11 mouse cellular contexts compared by ENCODE assay signal in genomic region chr5:137029273-137029585, GRCm38 (mm10). TPM values are rescaled to one million over a fixed set of nuclear protein-coding genes. Genes with fewer than 3 reads are reported as not detected.
A peak's percentile ranks its signal among the peaks of the same experiment; 100 is the strongest.
DNase-seq lines count a peak whose midpoint lies in the region; ATAC-seq lines count a peak whose summit lies in the region.
"Had no signal": no experiment of that assay in that cellular context is flagged by ENCODE, and none has a peak within 500 bp of the region (broad histone marks: within the 10 kb centered on the region; RNA-seq: fewer than 3 reads in every experiment).

No protein-coding gene starts in this region.

- no peaks in the 10 kb centered on the region for H3K36me3 ChIP-seq in liver, embryonic 11.5 days (ENCODE audit: control insufficient read depth, insufficient read depth, low read length)
- H3K36me3 ChIP-seq in embryonic facial prominence, embryonic 13.5 days, result no peaks in the 10 kb centered on the region
- no peaks in the 10 kb centered on the region for H3K36me3 ChIP-seq in intestine, embryonic 15.5 days
- H3K36me3 ChIP-seq in neural tube, embryonic 12.5 days, result no peaks in the 10 kb centered on the region

- H3K27ac ChIP-seq in liver, embryonic 11.5 days (ENCODE audit: low read depth, low read length), result no peak overlapping the region
- H3K27ac ChIP-seq in embryonic facial prominence, embryonic 13.5 days, result no peak overlapping the region
- H3K27ac ChIP-seq in intestine, embryonic 15.5 days, result no peak overlapping the region
- H3K27ac ChIP-seq in neural tube, embryonic 12.5 days, result no peak overlapping the region

- DNase-seq in liver, embryonic 11.5 days (ENCODE audit: low spot score), result no peak
- no peak for DNase-seq in liver
- no peak for DNase-seq in cerebellum, adult 11-12 months
- DNase-seq in Muller cell, postnatal 12 days (ENCODE audit: inconsistent ontology term), result no peak
- DNase-seq: thymus, postnatal 25 days had no signal

- no peak for ATAC-seq in liver, embryonic 11.5 days (replicated peaks; ENCODE audit: low FRiP score)
- ATAC-seq in embryonic facial prominence, embryonic 13.5 days (ENCODE audit: insufficient number of reproducible peaks, insufficient read depth, low FRiP score, low TSS enrichment, low read depth), result no peak
- no peak for ATAC-seq in intestine, embryonic 15.5 days
- no peak for ATAC-seq in neural tube, embryonic 12.5 days (ENCODE audit: low FRiP score, low read depth)
- no peak for ATAC-seq in frontal cortex, adult (ENCODE audit: low TSS enrichment)

- peak overlapping the region; percentile 80 for H3K4me2 ChIP-seq in liver, embryonic 11.5 days
- peak overlapping the region; percentile 65 for H3K4me2 ChIP-seq in embryonic facial prominence, embryonic 13.5 days
- H3K4me2 ChIP-seq in intestine, embryonic 15.5 days (replicated peaks), result peak overlapping the region; percentile 71
- peak overlapping the region; percentile 98 for H3K4me2 ChIP-seq in neural tube, embryonic 12.5 days (replicated peaks)

- peaks cover 23% of the 10 kb centered on the region for H3K4me1 ChIP-seq in liver, embryonic 11.5 days (replicated peaks; ENCODE audit: control insufficient read depth, insufficient read depth, low read length)
- peaks cover 41% of the 10 kb centered on the region for H3K4me1 ChIP-seq in embryonic facial prominence, embryonic 13.5 days
- peaks cover 34% of the 10 kb centered on the region for H3K4me1 ChIP-seq in intestine, embryonic 15.5 days (replicated peaks)
- H3K4me1 ChIP-seq in neural tube, embryonic 12.5 days, result peaks cover 36% of the 10 kb centered on the region

- no peaks in the 10 kb centered on the region for H3K9me3 ChIP-seq in liver, embryonic 11.5 days (ENCODE audit: control insufficient read depth, low read length)
- H3K9me3 ChIP-seq in embryonic facial prominence, embryonic 13.5 days, result no peaks in the 10 kb centered on the region
- no peaks in the 10 kb centered on the region for H3K9me3 ChIP-seq in intestine, embryonic 15.5 days
- H3K9me3 ChIP-seq in neural tube, embryonic 12.5 days, result no peaks in the 10 kb centered on the region

- peaks cover 84% of the 10 kb centered on the region for H3K27me3 ChIP-seq in liver, embryonic 11.5 days (replicated peaks; ENCODE audit: control insufficient read depth, insufficient read depth, low read length)
- H3K27me3 ChIP-seq in embryonic facial prominence, embryonic 13.5 days, result peaks cover 94% of the 10 kb centered on the region
- peaks cover 75% of the 10 kb centered on the region for H3K27me3 ChIP-seq in intestine, embryonic 15.5 days (replicated peaks)
- peaks cover 79% of the 10 kb centered on the region for H3K27me3 ChIP-seq in neural tube, embryonic 12.5 days (replicated peaks)
- H3K27me3 ChIP-seq: Patski had no signal

- WGBS in liver, embryonic 11.5 days, result 3% methylated on average over 8 of the region's 8 CpGs
- WGBS in embryonic facial prominence, embryonic 13.5 days, result 2% methylated on average over 8 of the region's 8 CpGs
- under 1% methylated on average over 8 of the region's 8 CpGs for WGBS in intestine, embryonic 15.5 days
- 2% methylated on average over 8 of the region's 8 CpGs for WGBS in neural tube, embryonic 12.5 days

- no peak overlapping the region for H3K9ac ChIP-seq in liver, embryonic 11.5 days (ENCODE audit: low read depth, low read length)
- no peak overlapping the region for H3K9ac ChIP-seq in embryonic facial prominence, embryonic 13.5 days
- no peak overlapping the region; the same call in 1 of the 2 replicates for H3K9ac ChIP-seq in intestine, embryonic 15.5 days
- H3K9ac ChIP-seq in neural tube, embryonic 12.5 days, result no peak overlapping the region

- peak overlapping the region; percentile 46 for H3K4me3 ChIP-seq in liver, embryonic 11.5 days (ENCODE audit: low read depth, low read length)
- peak overlapping the region; percentile 38 for H3K4me3 ChIP-seq in embryonic facial prominence, embryonic 13.5 days
- H3K4me3 ChIP-seq in intestine, embryonic 15.5 days (replicated peaks), result peak overlapping the region; percentile 30
- H3K4me3 ChIP-seq in neural tube, embryonic 12.5 days, result peak overlapping the region; percentile 35

RNA-seq across cellular contexts. Expression of gene Vgf, which starts 3.0 kb away (rescaled TPM):
- polyA plus RNA-seq in liver, embryonic 11.5 days (2014; fragmentation: Nextera tagmentation; extraction: Ambion mirVana), result 0.07 TPM in 1 of 2 replicates, not detected in the other
- polyA plus RNA-seq in embryonic facial prominence, embryonic 13.5 days (2015; fragmentation: Nextera tagmentation; extraction: Ambion mirVana), result 0.12 and 0.13 TPM in 2 replicates
- polyA plus RNA-seq in intestine, embryonic 15.5 days (2015; fragmentation: Nextera tagmentation; extraction: Ambion mirVana), result 0.66 and 0.85 TPM in 2 replicates
- 3.6 and 4.5 TPM in 2 replicates for polyA plus RNA-seq in neural tube, embryonic 12.5 days (2016; fragmentation: Nextera tagmentation; extraction: Ambion mirVana)
- polyA plus RNA-seq: gonadal fat pad, adult 2 months had no signal

RNA-seq across cellular contexts. Expression of gene Ap1s1, which starts 16.7 kb away (rescaled TPM):
- polyA plus RNA-seq in liver, embryonic 11.5 days (2014; fragmentation: Nextera tagmentation; extraction: Ambion mirVana), result 163 and 175 TPM in 2 replicates
- polyA plus RNA-seq in embryonic facial prominence, embryonic 13.5 days (2015; fragmentation: Nextera tagmentation; extraction: Ambion mirVana), result 187 TPM in 2 replicates
- polyA plus RNA-seq in intestine, embryonic 15.5 days (2015; fragmentation: Nextera tagmentation; extraction: Ambion mirVana), result 230 and 242 TPM in 2 replicates
- 193 and 198 TPM in 2 replicates for polyA plus RNA-seq in neural tube, embryonic 12.5 days (2016; fragmentation: Nextera tagmentation; extraction: Ambion mirVana)

RNA-seq across cellular contexts. Expression of gene Znhit1, which starts 41.4 kb away (rescaled TPM):
- polyA plus RNA-seq in liver, embryonic 11.5 days (2014; fragmentation: Nextera tagmentation; extraction: Ambion mirVana), result 93.8 and 97.2 TPM in 2 replicates
- 117 and 124 TPM in 2 replicates for polyA plus RNA-seq in embryonic facial prominence, embryonic 13.5 days (2015; fragmentation: Nextera tagmentation; extraction: Ambion mirVana)
- polyA plus RNA-seq in intestine, embryonic 15.5 days (2015; fragmentation: Nextera tagmentation; extraction: Ambion mirVana), result 99.9 and 111 TPM in 2 replicates
- 103 and 109 TPM in 2 replicates for polyA plus RNA-seq in neural tube, embryonic 12.5 days (2016; fragmentation: Nextera tagmentation; extraction: Ambion mirVana)

RNA-seq across cellular contexts. Expression of gene Plod3, which starts 42.4 kb away (rescaled TPM):
- polyA plus RNA-seq in liver, embryonic 11.5 days (2014; fragmentation: Nextera tagmentation; extraction: Ambion mirVana), result 28.7 and 29.2 TPM in 2 replicates
- polyA plus RNA-seq in embryonic facial prominence, embryonic 13.5 days (2015; fragmentation: Nextera tagmentation; extraction: Ambion mirVana), result 49.0 and 62.4 TPM in 2 replicates
- 41.1 and 42.8 TPM in 2 replicates for polyA plus RNA-seq in intestine, embryonic 15.5 days (2015; fragmentation: Nextera tagmentation; extraction: Ambion mirVana)
- 38.4 and 39.8 TPM in 2 replicates for polyA plus RNA-seq in neural tube, embryonic 12.5 days (2016; fragmentation: Nextera tagmentation; extraction: Ambion mirVana)

RNA-seq across cellular contexts. Expression of gene Serpine1, which starts 42.8 kb away (rescaled TPM):
- 0.09 and 0.15 TPM in 2 replicates for polyA plus RNA-seq in liver, embryonic 11.5 days (2014; fragmentation: Nextera tagmentation; extraction: Ambion mirVana)
- polyA plus RNA-seq in embryonic facial prominence, embryonic 13.5 days (2015; fragmentation: Nextera tagmentation; extraction: Ambion mirVana), result 0.22 and 0.35 TPM in 2 replicates
- 0.34 and 0.42 TPM in 2 replicates for polyA plus RNA-seq in intestine, embryonic 15.5 days (2015; fragmentation: Nextera tagmentation; extraction: Ambion mirVana)
- polyA plus RNA-seq in neural tube, embryonic 12.5 days (2016; fragmentation: Nextera tagmentation; extraction: Ambion mirVana), result 0.11 and 0.23 TPM in 2 replicates
